Mouse (Mus musculus) embryonic facial prominence, embryonic 10.5 days (tissue): ENCODE measurements at regions not wholly inside any gene's neighbourhood (a gene's known extent, or its start where the extent isn't known, plus 50 kb on each side); places are given as distances from the start of the nearest gene placed in this dataset.
A peak's percentile ranks its signal among the peaks of the same experiment; 100 is the strongest.

Experiments used
- DNase-seq: peaks from one replicate; pipeline ENCODE4 v3.0.0-alpha.2; 2017; ENCODE audit warnings: low spot score
- H3K27ac ChIP-seq: fragments of 300-500 bp; sonication (generic); replicated peaks from 2 replicates; pipeline ENCODE4 v1.5.1; 2016; ENCODE audit warnings: mild to moderate bottlenecking
- H3K27me3 ChIP-seq: fragments of 300-500 bp; sonication (generic); replicated peaks from 2 replicates; pipeline ENCODE4 v1.6.1; 2016; ENCODE audit warnings: low read depth, mild to moderate bottlenecking; ENCODE audit not compliant: poor library complexity, severe bottlenecking
- H3K36me3 ChIP-seq: fragments of 300-500 bp; sonication (generic); replicated peaks from 2 replicates; pipeline ENCODE4 v1.6.1; 2016; ENCODE audit warnings: mild to moderate bottlenecking, moderate library complexity
- H3K4me1 ChIP-seq: fragments of 300-500 bp; sonication (generic); 2 replicates; pipeline ENCODE4 v1.6.1; 2016
- H3K4me3 ChIP-seq: fragments of 300-500 bp; sonication (generic); 2 replicates; pipeline ENCODE4 v1.5.1; 2016; ENCODE audit warnings: mild to moderate bottlenecking, moderate library complexity
- H3K9me3 ChIP-seq: fragments of 300-500 bp; sonication (generic); 2 replicates; pipeline ENCODE4 v1.6.1; 2016; ENCODE audit warnings: mild to moderate bottlenecking
- WGBS: fragments of 180-500 bp; shearing (Covaris S2); methylation state at CpG from one replicate; pipeline ENCODE4 v1.1.7; 2016; 5-methylcytosine and 5-hydroxymethylcytosine counted together

DNA sequence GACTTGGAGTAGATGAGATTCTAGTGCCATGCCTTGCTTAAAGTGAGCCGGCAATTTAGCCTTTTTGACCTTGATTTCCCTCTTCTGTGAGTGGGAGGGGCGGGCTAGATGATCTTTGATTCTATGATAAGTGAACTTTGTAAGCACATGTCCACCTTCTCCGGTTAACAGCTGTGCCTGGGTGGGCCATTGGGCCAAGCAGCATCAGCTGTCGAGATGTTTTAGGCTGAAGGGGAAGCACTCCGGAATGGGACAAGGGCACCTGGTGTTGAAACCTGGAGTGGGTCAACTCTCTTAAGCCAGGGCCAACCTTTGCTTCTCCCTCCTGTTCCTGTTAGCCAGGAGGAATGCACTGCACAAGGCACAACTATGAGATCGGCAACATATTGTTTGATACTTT lies 239.5 kb upstream of the Map3k1 start:
- DNase-seq = no peak
- no peak overlapping the region for H3K4me3 ChIP-seq
- 84% methylated on average over 6 of the region's 6 CpGs for WGBS
- H3K27ac ChIP-seq = no peak overlapping the region
- no peaks in the 10 kb centered on the region for H3K27me3 ChIP-seq
- peaks cover 13% of the 10 kb centered on the region; the same call in 1 of the 2 replicates for H3K4me1 ChIP-seq
- no peaks in the 10 kb centered on the region for H3K36me3 ChIP-seq
- H3K9me3 ChIP-seq = no peaks in the 10 kb centered on the region

DNA sequence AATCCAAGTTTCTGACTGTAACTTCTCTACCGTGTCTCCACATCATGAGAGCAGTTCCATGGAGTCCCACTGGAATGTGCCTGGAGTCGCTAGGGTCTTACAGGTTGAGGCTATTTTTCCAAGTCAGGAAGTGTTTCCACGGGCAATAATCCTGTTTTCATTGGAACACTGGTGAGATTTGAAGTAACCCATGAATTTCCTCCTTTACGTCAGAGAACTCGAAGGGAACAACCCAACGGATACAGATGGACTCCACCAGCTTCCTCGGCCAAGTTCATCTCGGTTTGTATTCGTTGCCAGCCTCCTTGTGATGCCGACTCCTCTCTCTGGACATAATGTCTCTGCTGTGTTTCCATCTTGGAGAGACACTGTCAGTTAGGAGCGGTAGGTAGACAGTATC lies 237.4 kb upstream of the Ankrd55 start:
- Histone ChIP-seq H3K27me3 (no peaks in the 10 kb centered on the region), H3K27ac (no peak overlapping the region), H3K36me3 (no peaks in the 10 kb centered on the region), H3K9me3 (no peaks in the 10 kb centered on the region), H3K4me1 (peaks cover 6% of the 10 kb centered on the region; the same call in 1 of the 2 replicates), H3K4me3 (no peak overlapping the region)
- no peak for DNase-seq
- 91% methylated on average over 11 of the region's 11 CpGs for WGBS

- DNase-seq = no peak
- no peaks in the 10 kb centered on the region for H3K9me3 ChIP-seq
- no peaks in the 10 kb centered on the region for H3K36me3 ChIP-seq
- H3K4me3 ChIP-seq = no peak overlapping the region
- H3K27me3 ChIP-seq = no peaks in the 10 kb centered on the region
- H3K27ac ChIP-seq = no peak overlapping the region
- peaks cover 6% of the 10 kb centered on the region; the same call in 1 of the 2 replicates for H3K4me1 ChIP-seq
- WGBS = 87% methylated on average over 3 of the region's 3 CpGs
Measured at GRCm38 (mm10) chr13:112052011-112052410, 236.2 kb upstream of the Ankrd55 start.

DNA sequence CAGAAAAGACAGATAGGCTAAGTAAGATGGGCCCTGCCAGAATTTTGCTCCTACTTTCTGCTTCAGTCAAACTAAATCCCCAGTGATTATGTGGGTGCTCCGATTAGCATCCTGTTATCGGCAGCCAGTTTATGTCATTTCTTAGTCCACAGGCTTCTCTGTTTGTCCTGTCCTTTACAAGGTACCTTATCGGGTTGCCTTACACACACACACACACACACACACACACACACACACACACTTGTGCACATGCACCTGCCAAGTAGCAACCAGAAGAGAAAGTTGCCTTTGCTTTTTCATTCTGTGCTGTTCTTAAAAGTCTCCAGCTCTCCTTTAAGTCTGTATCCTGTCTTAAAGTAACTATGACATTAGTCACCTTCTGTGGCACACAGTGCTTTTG lies 235.8 kb upstream of the Ankrd55 start:
- Histone ChIP-seq H3K4me3 (no peak overlapping the region), H3K27ac (no peak overlapping the region), H3K27me3 (no peaks in the 10 kb centered on the region), H3K36me3 (no peaks in the 10 kb centered on the region), H3K4me1 (peaks cover 6% of the 10 kb centered on the region; the same call in 1 of the 2 replicates), H3K9me3 (no peaks in the 10 kb centered on the region)
- DNase-seq = no peak
- 91% methylated on average over 3 of the region's 3 CpGs for WGBS

DNA sequence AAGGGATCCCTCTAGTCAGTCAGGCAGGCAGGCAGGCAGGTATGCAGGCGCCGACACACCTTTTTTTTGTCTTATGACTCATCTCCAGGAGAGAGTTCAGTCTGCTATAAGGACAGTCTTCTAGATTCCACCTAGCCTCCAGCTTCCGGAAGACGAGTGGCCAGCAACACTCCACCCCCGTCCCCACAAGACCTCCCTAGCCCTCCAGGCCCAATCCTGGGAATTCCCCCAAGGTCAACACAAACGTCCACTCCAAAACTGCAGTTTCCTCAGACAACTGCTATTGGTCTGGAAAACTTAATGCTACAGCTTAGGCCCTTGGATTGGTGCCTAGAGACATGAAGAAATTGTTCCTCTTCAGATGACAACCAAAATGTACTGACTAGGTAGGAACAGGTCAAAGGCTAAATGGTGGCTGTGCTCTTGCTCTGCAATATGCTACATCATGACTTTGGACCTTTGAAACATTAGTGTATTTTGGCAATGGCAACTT lies 233.3 kb upstream of the Ankrd55 start:
- no peak overlapping the region for H3K4me3 ChIP-seq
- no peaks in the 10 kb centered on the region for H3K9me3 ChIP-seq
- H3K27ac ChIP-seq = no peak overlapping the region
- H3K36me3 ChIP-seq = no peaks in the 10 kb centered on the region
- no peaks in the 10 kb centered on the region for H3K27me3 ChIP-seq
- H3K4me1 ChIP-seq = no peaks in the 10 kb centered on the region
- 84% methylated on average over 6 of the region's 6 CpGs for WGBS
- DNase-seq = no peak

DNA sequence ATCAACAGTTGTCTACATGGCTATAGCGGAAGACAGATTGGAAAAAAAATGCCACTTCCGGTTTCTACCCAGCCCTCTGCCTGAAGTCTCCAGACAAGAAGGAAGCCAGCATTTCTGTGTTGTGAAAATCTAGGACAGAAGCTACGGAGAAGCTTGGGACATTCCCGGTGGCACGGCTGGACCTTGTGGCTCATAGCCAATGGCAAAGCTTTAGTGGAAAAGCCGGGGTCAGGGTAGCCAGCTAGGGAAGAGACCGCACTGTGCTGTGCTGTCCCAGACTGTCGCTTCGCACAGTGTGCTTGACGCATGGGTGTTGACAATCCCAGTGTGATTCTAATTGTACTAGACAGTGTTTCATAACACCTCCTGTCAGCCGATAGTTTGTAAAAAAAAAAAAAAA lies 230.0 kb upstream of the Ankrd55 start:
- Histone ChIP-seq H3K36me3 (no peaks in the 10 kb centered on the region), H3K27me3 (no peaks in the 10 kb centered on the region), H3K4me3 (no peak overlapping the region), H3K4me1 (peaks cover 2% of the 10 kb centered on the region), H3K27ac (no peak overlapping the region), H3K9me3 (no peaks in the 10 kb centered on the region)
- WGBS = 86% methylated on average over 11 of the region's 11 CpGs
- no peak for DNase-seq

DNA sequence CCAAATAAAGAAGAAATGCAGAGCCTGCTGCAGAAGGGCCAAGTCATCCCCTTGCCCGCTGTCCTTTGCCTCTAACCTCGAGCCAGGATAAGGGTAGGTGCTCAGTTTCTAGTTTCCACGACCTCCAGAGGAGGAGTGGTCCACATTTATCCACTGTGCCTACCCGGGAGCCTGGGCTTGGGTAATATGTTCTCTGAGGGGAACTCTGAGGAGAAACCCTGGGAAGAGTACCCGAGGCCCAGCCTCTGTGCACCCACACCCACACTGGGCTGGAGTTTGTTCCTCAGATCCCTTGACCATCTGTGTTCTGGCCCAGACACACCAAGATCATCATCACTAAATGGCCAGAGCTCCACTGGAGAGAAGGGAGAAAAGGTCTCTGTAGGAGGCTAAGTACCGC lies 229.5 kb upstream of the Ankrd55 start:
- Histone ChIP-seq H3K27me3 (no peaks in the 10 kb centered on the region), H3K4me1 (peaks cover 8% of the 10 kb centered on the region), H3K36me3 (no peaks in the 10 kb centered on the region), H3K9me3 (no peaks in the 10 kb centered on the region), H3K4me3 (no peak overlapping the region), H3K27ac (no peak overlapping the region)
- no peak for DNase-seq
- WGBS = 86% methylated on average over 6 of the region's 6 CpGs

DNA sequence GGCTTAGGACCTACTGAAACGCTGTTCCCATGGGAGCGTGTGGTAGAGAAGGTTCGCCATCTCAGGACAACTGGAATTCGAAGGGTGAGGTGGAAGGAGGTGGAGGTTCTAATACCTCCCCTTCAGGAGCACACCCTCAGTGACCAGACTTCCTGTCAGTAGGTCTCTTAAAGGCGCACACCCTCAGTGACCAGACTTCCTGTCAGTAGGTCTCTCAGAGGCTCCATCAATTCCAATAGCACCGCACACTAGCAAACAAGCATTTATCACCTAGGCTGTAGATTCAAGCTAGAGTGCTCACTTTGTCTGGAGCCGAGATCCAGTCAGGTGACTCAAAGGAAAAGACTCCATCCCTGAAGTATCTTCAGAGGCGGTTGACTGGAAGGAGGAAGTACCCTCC lies 226.2 kb upstream of the Ankrd55 start:
- no peaks in the 10 kb centered on the region for H3K9me3 ChIP-seq
- H3K4me3 ChIP-seq = no peak overlapping the region
- no peak overlapping the region for H3K27ac ChIP-seq
- H3K36me3 ChIP-seq = no peaks in the 10 kb centered on the region
- WGBS = 91% methylated on average over 8 of the region's 8 CpGs
- H3K4me1 ChIP-seq = peaks cover 18% of the 10 kb centered on the region
- no peaks in the 10 kb centered on the region for H3K27me3 ChIP-seq
- no peak for DNase-seq

- peak; percentile 56 for DNase-seq
- no peaks in the 10 kb centered on the region for H3K27me3 ChIP-seq
- no peaks in the 10 kb centered on the region for H3K9me3 ChIP-seq
- H3K36me3 ChIP-seq = no peaks in the 10 kb centered on the region
- 0 out of 2 replicates have a peak overlapping the region, but pooled peaks have one; percentile 14 for H3K27ac ChIP-seq
- 59% methylated on average over 11 of the region's 11 CpGs for WGBS
- H3K4me1 ChIP-seq = peaks cover 18% of the 10 kb centered on the region
- H3K4me3 ChIP-seq = no peak overlapping the region
Measured at GRCm38 (mm10) chr13:112063409-112064111, 224.7 kb upstream of the Ankrd55 start.

DNA sequence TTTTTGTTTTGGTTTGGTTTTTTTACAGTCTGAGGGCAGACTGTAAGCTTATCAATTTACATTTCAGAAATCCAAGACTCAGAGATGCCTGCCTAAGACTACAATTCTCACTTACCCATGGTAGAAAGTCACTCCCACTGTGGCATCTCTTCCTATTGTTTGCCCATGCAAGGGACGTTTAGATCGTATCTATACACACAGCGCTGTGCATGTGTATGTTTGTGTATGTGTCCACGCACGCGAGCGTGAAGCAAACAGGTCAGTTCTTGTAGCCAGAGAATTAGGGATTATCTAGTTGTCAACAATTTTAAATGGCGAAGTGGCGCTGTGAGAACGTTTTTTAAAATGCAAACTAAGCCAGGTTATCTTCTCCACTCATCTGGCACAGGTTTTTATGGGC lies 223.6 kb upstream of the Ankrd55 start:
- Histone ChIP-seq H3K9me3 (no peaks in the 10 kb centered on the region), H3K27ac (no peak overlapping the region), H3K4me3 (no peak overlapping the region), H3K27me3 (no peaks in the 10 kb centered on the region), H3K4me1 (peaks cover 18% of the 10 kb centered on the region), H3K36me3 (no peaks in the 10 kb centered on the region)
- whole genome bisulfite sequencing = 86% methylated on average over 10 of the region's 10 CpGs
- DNase-seq = no peak

GRCm38 (mm10) chr13:112067066-112067847 lies 221.0 kb upstream of the Ankrd55 start:
- Histone ChIP-seq H3K4me1 (peaks cover 18% of the 10 kb centered on the region), H3K4me3 (no peak overlapping the region), H3K9me3 (no peaks in the 10 kb centered on the region), H3K36me3 (no peaks in the 10 kb centered on the region), H3K27ac (no peak overlapping the region), H3K27me3 (no peaks in the 10 kb centered on the region)
- 86% methylated on average over 20 of the region's 20 CpGs for WGBS
- no peak for DNase-seq

- no peak for DNase-seq
- Histone ChIP-seq H3K36me3 (no peaks in the 10 kb centered on the region), H3K4me1 (peaks cover 3% of the 10 kb centered on the region), H3K4me3 (no peak overlapping the region), H3K27ac (no peak overlapping the region), H3K9me3 (no peaks in the 10 kb centered on the region), H3K27me3 (no peaks in the 10 kb centered on the region)
- 90% methylated on average over 4 of the region's 4 CpGs for WGBS
Measured at GRCm38 (mm10) chr13:112070757-112071156, 217.5 kb upstream of the Ankrd55 start.
